Mouse (Mus musculus): ENCODE data around the gene Aste1.

DNA sequence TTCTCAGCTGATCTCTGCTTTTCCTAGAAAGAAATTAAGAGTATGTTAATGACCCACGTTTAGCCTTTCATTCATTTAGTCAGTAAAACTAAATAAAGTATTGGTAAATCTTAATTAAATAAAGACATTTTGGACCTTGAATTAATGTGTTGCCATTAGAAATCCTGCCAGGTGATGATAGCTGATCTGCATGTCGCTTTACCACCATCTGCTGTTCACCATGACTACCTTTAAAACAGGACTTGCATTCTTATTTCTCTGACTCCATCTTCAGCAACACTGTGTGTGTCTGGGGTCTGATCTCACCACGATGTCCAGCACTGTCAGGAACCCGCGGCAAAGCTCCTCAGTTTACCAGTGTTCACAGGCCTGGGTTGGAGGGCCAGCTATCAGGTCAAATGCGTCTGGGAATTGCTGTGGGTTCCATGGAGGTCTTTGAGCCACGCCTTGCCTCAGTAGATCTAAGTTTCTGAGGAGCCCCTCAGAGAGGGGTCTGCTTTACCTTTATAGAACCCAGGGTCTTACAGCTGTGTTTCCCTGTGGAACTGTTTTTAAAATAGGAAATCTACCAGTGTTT is 18.1 kb upstream of the Aste1 start:
- peak; percentile 60 for TF ChIP-seq CTCF (IDR thresholded peaks at IDR 0.05; ENCODE audit: extremely low read depth, insufficient read depth, low read length)
- no peak for TF ChIP-seq POLR2A (IDR thresholded peaks at IDR 0.05; ENCODE audit: extremely low read depth, insufficient read depth, low read length)

Measured in cortical plate, adult 2 months (tissue).